Mouse (Mus musculus) forelimb bud, embryonic 11.5 days (tissue): ENCODE measurements around the gene Gyg.

ENCODE experiments used
- DNase-seq: peaks from one replicate; pipeline ENCODE4 v3.0.0-alpha.2; 2012; ENCODE audit warnings: low read depth, low spot score

The Gyg gene

GRCm38 (mm10) chr3:20154531-20155367, at the start of gene Gyg:
TSS of gene Gyg (minus strand) at chr3:20155317.
- DNase-seq = peak; percentile 29

- DNase-seq = peak; percentile 68
These were observed 43.8 kb upstream of the Gyg start for GRCm38 (mm10) chr3:20198869-20199268.

- no peak for DNase-seq
These were observed 42.8 kb upstream of the Gyg start for GRCm38 (mm10) chr3:20197878-20198277.

- no peak for DNase-seq
These were observed 34.0 kb upstream of the Gyg start for GRCm38 (mm10) chr3:20188976-20189675.

GRCm38 (mm10) chr3:20172394-20172793, 17.3 kb upstream of the Gyg start:
- no peak for DNase-seq

- DNase-seq = no peak
These were observed 12.4 kb upstream of the Gyg start for GRCm38 (mm10) chr3:20167487-20167886.

GRCm38 (mm10) chr3:20155476-20155875, 359 bp upstream of the Gyg start:
- no peak for DNase-seq

GRCm38 (mm10) chr3:20151651-20152050, 3.5 kb downstream of the Gyg start:
- no peak for DNase-seq

GRCm38 (mm10) chr3:20150511-20150910, 4.6 kb downstream of the Gyg start:
- no peak for DNase-seq

- no peak for DNase-seq
These were observed 7.5 kb downstream of the Gyg start for GRCm38 (mm10) chr3:20147647-20148046.

GRCm38 (mm10) chr3:20146884-20147395, 8.2 kb downstream of the Gyg start:
- DNase-seq = peak; percentile 52

- DNase-seq = peak; percentile 30
These were observed 9.4 kb downstream of the Gyg start for GRCm38 (mm10) chr3:20145696-20146113.

- DNase-seq = peak; percentile 27
These were observed 10.7 kb downstream of the Gyg start for GRCm38 (mm10) chr3:20144401-20144800.

- DNase-seq = no peak
These were observed 11.4 kb downstream of the Gyg start for GRCm38 (mm10) chr3:20143726-20144125.

- DNase-seq = no peak
These were observed 12.5 kb downstream of the Gyg start for GRCm38 (mm10) chr3:20142576-20142975.

- no peak for DNase-seq
These were observed 13.0 kb downstream of the Gyg start for GRCm38 (mm10) chr3:20142101-20142500.

- DNase-seq = peak; percentile 74
These were observed 13.4 kb downstream of the Gyg start for GRCm38 (mm10) chr3:20141679-20142078.

GRCm38 (mm10) chr3:20141240-20141639, 13.9 kb downstream of the Gyg start:
- DNase-seq = no peak

- no peak for DNase-seq
These were observed 18.1 kb downstream of the Gyg start for GRCm38 (mm10) chr3:20136868-20137581.

GRCm38 (mm10) chr3:20134545-20134944, 20.6 kb downstream of the Gyg start:
- no peak for DNase-seq

- no peak for DNase-seq
These were observed 21.4 kb downstream of the Gyg start for GRCm38 (mm10) chr3:20133745-20134144.

- no peak for DNase-seq
These were observed 22.4 kb downstream of the Gyg start for GRCm38 (mm10) chr3:20132731-20133130.
